24 mouse cellular contexts compared by ENCODE assay signal in genomic region chr12:31239031-31239583, GRCm38 (mm10). TPM values are rescaled to one million over a fixed set of nuclear protein-coding genes. Genes with fewer than 3 reads are reported as not detected.
A peak's percentile ranks its signal among the peaks of the same experiment; 100 is the strongest.
DNase-seq lines count a peak whose midpoint lies in the region; ATAC-seq and TF ChIP-seq lines count a peak whose summit lies in the region.
"Had no signal": no experiment of that assay in that cellular context is flagged by ENCODE, and none has a peak within 500 bp of the region (broad histone marks: within the 10 kb centered on the region; RNA-seq: fewer than 3 reads in every experiment).

No protein-coding gene starts in this region.

- no peak overlapping the region for H3K4me2 ChIP-seq in stomach, embryonic 16.5 days (ENCODE audit: low read depth, low read length)
- H3K4me2 ChIP-seq: embryonic facial prominence, embryonic 12.5 days; forebrain, embryonic 15.5 days; heart, embryonic 11.5 days; heart, embryonic 15.5 days; hindbrain, embryonic 14.5 days had no signal

- peaks cover 2% of the 10 kb centered on the region; the same call in 1 of the 2 replicates for H3K4me1 ChIP-seq in kidney, adult 2 months (ENCODE audit: control insufficient read depth, insufficient read depth, low read length)
- peaks cover 3 to 15% of the 10 kb centered on the region in 2 experiments; a peak in 2 of 4 replicates for H3K4me1 ChIP-seq in ES-E14 (ENCODE audit: control insufficient read depth in 2 of 2, insufficient read depth in 2 of 2, low read length in 2 of 2, poor library complexity in 1 of 2)
- H3K4me1 ChIP-seq in stomach, embryonic 16.5 days (ENCODE audit: control insufficient read depth, insufficient read depth, low read length): peaks cover 13% of the 10 kb centered on the region; the same call in 1 of the 2 replicates
- H3K4me1 ChIP-seq: forebrain, embryonic 15.5 days had no signal

- no peak for TF ChIP-seq POLR2A in kidney, adult 2 months (IDR thresholded peaks at IDR 0.05; ENCODE audit: low read depth, low read length)

- peak overlapping the region; percentile 62; the same call in 1 of the 2 replicates for H3K27ac ChIP-seq in kidney, adult 2 months (ENCODE audit: insufficient read depth, low read depth, low read length)
- peak overlapping the region; percentile 34; the same call in 1 of the 2 replicates for H3K27ac ChIP-seq in ES-E14 (ENCODE audit: insufficient read depth, low read depth, low read length, poor library complexity, severe bottlenecking)
- no peak overlapping the region for H3K27ac ChIP-seq in stomach, embryonic 16.5 days (ENCODE audit: low read length)
- H3K27ac ChIP-seq: embryonic facial prominence, embryonic 12.5 days; forebrain, embryonic 15.5 days; heart, embryonic 15.5 days; hindbrain, embryonic 14.5 days had no signal

- no peaks in the 10 kb centered on the region for H3K36me3 ChIP-seq in kidney, adult 2 months (ENCODE audit: control insufficient read depth, insufficient read depth, low read length)
- no peaks in the 10 kb centered on the region for H3K36me3 ChIP-seq in ES-E14 (ENCODE audit: control insufficient read depth, insufficient read depth, low read length, poor library complexity, severe bottlenecking)
- H3K36me3 ChIP-seq in stomach, embryonic 16.5 days (ENCODE audit: control insufficient read depth, insufficient read depth, low read length): no peaks in the 10 kb centered on the region
- H3K36me3 ChIP-seq: embryonic facial prominence, embryonic 12.5 days; forebrain, embryonic 15.5 days; heart, embryonic 15.5 days had no signal

- TF ChIP-seq CTCF in kidney, adult 2 months (conservative IDR thresholded peaks at IDR 0.05; ENCODE audit: insufficient read depth, insufficient read length, low read depth, low read length): no peak

- no peak overlapping the region for H3K9ac ChIP-seq in ES-E14 (ENCODE audit: insufficient read depth, low read depth, low read length, poor library complexity, severe bottlenecking)
- H3K9ac ChIP-seq in stomach, embryonic 16.5 days (ENCODE audit: low read length): no peak overlapping the region
- H3K9ac ChIP-seq: embryonic facial prominence, embryonic 12.5 days; forebrain, embryonic 15.5 days; heart, embryonic 15.5 days; hindbrain, embryonic 14.5 days had no signal

- DNase-seq in kidney, adult 2 months: peak; percentile 52
- no peak for DNase-seq in kidney, postnatal 10 days
- DNase-seq in ES-E14 (ENCODE audit: low read depth, low spot score): no peak
- DNase-seq in ZHBTc4 (ENCODE audit: low read depth, low spot score): peak; percentile 30
- no peak for DNase-seq in ovary, postnatal 14 days (ENCODE audit: low spot score)
- no peak for DNase-seq in spleen, adult 18-20 months
- DNase-seq: adrenal gland, adult 2 months; adrenal gland, postnatal 25 days; cerebellum, adult 8-10 months; cerebellum, postnatal 14 days; gastrocnemius, postnatal 36 days; heart, adult 18-20 months; heart, postnatal 14 days had no signal

- H3K27me3 ChIP-seq in kidney, adult 2 months (replicated peaks; ENCODE audit: control insufficient read depth, insufficient read depth, low read length): no peaks in the 10 kb centered on the region
- H3K27me3 ChIP-seq in stomach, embryonic 16.5 days (ENCODE audit: control insufficient read depth, insufficient read depth, low read length): no peaks in the 10 kb centered on the region
- H3K27me3 ChIP-seq: embryonic facial prominence, embryonic 12.5 days; forebrain, embryonic 15.5 days; heart, embryonic 15.5 days had no signal

- no peaks in the 10 kb centered on the region for H3K9me3 ChIP-seq in ES-E14 (ENCODE audit: control insufficient read depth, insufficient read depth, low read depth, low read length)
- H3K9me3 ChIP-seq in stomach, embryonic 16.5 days (replicated peaks; ENCODE audit: control insufficient read depth, low read length): no peaks in the 10 kb centered on the region
- H3K9me3 ChIP-seq: embryonic facial prominence, embryonic 12.5 days; forebrain, embryonic 15.5 days; heart, embryonic 15.5 days had no signal

- H3K4me3 ChIP-seq in kidney, adult 2 months (ENCODE audit: insufficient read depth, low read depth, low read length): no peak overlapping the region
- H3K4me3 ChIP-seq in ES-E14 (ENCODE audit: insufficient read depth in 1 of 2, low read depth in 1 of 2, low read length in 2 of 2, poor library complexity in 1 of 2, severe bottlenecking in 1 of 2): no peak overlapping the region
- no peak overlapping the region for H3K4me3 ChIP-seq in stomach, embryonic 16.5 days (replicated peaks; ENCODE audit: low read length)
- H3K4me3 ChIP-seq: embryonic facial prominence, embryonic 12.5 days; forebrain, embryonic 15.5 days; heart, embryonic 15.5 days had no signal

- WGBS in kidney, adult 2 months: 57% methylated on average over 3 of the region's 3 CpGs
- 67% methylated on average over 3 of the region's 3 CpGs for WGBS in stomach, embryonic 16.5 days

- in situ Hi-C loops in ES-E14 (cut with MboI; ENCODE audit: low sequenced_read_pairs in 2 of 2, unreplicated experiment in 2 of 2): no loop called here

- ATAC-seq in stomach, embryonic 16.5 days (ENCODE audit: insufficient read depth, low FRiP score): peak; percentile 37; the same call in 1 of the 2 replicates
- ATAC-seq: forebrain, embryonic 15.5 days had no signal

TF ChIP-seq in ES-E14, 5 proteins besides CTCF, POLR2A, EP300 and RAD21:
- TF ChIP-seq CHD2 (IDR thresholded peaks at IDR 0.05; ENCODE audit: low read depth, low read length) (0 out of 2 replicates have a peak, but pooled peaks have one; percentile 55), HCFC1 (IDR thresholded peaks at IDR 0.05; ENCODE audit: borderline replicate concordance, insufficient read depth, low read length) (no peak)

RNA-seq across cellular contexts. Expression of gene Gm6993, which starts 1.5 kb away (rescaled TPM):
- polyA plus RNA-seq in kidney, adult 2 months (2012; rRNA removed): not detected in 2 replicates
- total RNA-seq in ES-E14 (2012; rRNA removed): not detected in 2 replicates
- polyA plus RNA-seq in stomach, embryonic 16.5 days (2015; fragmentation: Nextera tagmentation; extraction: Ambion mirVana): not detected in 2 replicates
- total RNA-seq: adrenal gland, adult 2 months; adrenal gland, postnatal 25 days; common myeloid progenitor, adult 5-6 weeks; gastrocnemius, adult 8-10 months; gastrocnemius, postnatal 36 days; heart, adult 18-20 months; heart, postnatal 14 days; hematopoietic stem cell, adult 5-6 weeks; MEL had no signal
- polyA plus RNA-seq: adrenal gland, adult 2 months; embryonic facial prominence, embryonic 12.5 days; forebrain, embryonic 11.5 days; forebrain, embryonic 15.5 days; heart, embryonic 11.5 days; heart, embryonic 15.5 days; hindbrain, embryonic 14.5 days had no signal

RNA-seq across cellular contexts. Expression of gene Lamb1, which starts 25.9 kb away (rescaled TPM):
- polyA plus RNA-seq in kidney, adult 2 months (2012; rRNA removed): 41.0 and 46.5 TPM in 2 replicates
- 232 and 305 TPM in 2 replicates for total RNA-seq in ES-E14 (2012; rRNA removed)
- polyA plus RNA-seq in stomach, embryonic 16.5 days (2015; fragmentation: Nextera tagmentation; extraction: Ambion mirVana): 108 and 120 TPM in 2 replicates
- total RNA-seq: hematopoietic stem cell, adult 5-6 weeks; MEL had no signal

Comparison
In these comparisons a context has a peak if more than half of its experiments do, and no peak if none do; other contexts are left out.
1. DNase-seq: peak in kidney, adult 2 months (single experiment) and ZHBTc4 (single experiment); none in kidney, postnatal 10 days (single experiment), ES-E14 (single experiment), ovary, postnatal 14 days (single experiment) and spleen, adult 18-20 months (0 of 2).